Mouse (Mus musculus) midbrain, embryonic 14.5 days (tissue): Measurements from ENCODE around the gene Mapk12. TPM values are rescaled to one million over a fixed set of nuclear protein-coding genes. Genes with fewer than 3 reads are reported as not detected.

Experiments
- ATAC-seq: fragments of 200-750 bp; cut with Nextera tagmentation; 2 replicates; pipeline ENCODE4 v1.8.0; 2017; ENCODE audit warnings: moderate number of reproducible peaks, moderate library complexity; ENCODE audit not compliant: low FRiP score, low TSS enrichment
- DNase-seq: peaks from one replicate; pipeline ENCODE4 v3.0.0-alpha.2; 2015
- H3K27ac ChIP-seq: fragments of 300-500 bp; sonication (generic); replicated peaks from 2 replicates; pipeline ENCODE4 v1.5.1; 2014; ENCODE audit warnings: mild to moderate bottlenecking, low read depth, low read length, moderate library complexity
- H3K27me3 ChIP-seq: fragments of 300-500 bp; sonication (generic); 2 replicates; pipeline ENCODE4 v1.6.1; 2014; ENCODE audit warnings: low read length, control low read depth, mixed read lengths; ENCODE audit not compliant: control insufficient read depth, insufficient read depth
- H3K36me3 ChIP-seq: fragments of 300-500 bp; sonication (generic); 2 replicates; pipeline ENCODE4 v1.6.1; 2014; ENCODE audit warnings: low read length, control low read depth; ENCODE audit not compliant: control insufficient read depth, insufficient read depth
- H3K4me1 ChIP-seq: fragments of 300-500 bp; sonication (generic); 2 replicates; pipeline ENCODE4 v1.6.1; 2014; ENCODE audit warnings: mild to moderate bottlenecking, antibody characterized with exemption, low read length, control low read depth; ENCODE audit not compliant: control insufficient read depth, insufficient read depth
- H3K4me2 ChIP-seq: fragments of 300-500 bp; sonication (generic); 2 replicates; pipeline ENCODE4 v1.6.1; 2014; ENCODE audit warnings: mild to moderate bottlenecking, low read length, moderate library complexity
- H3K4me3 ChIP-seq: fragments of 300-500 bp; sonication (generic); replicated peaks from 2 replicates; pipeline ENCODE4 v1.5.1; 2014; ENCODE audit warnings: low read depth, low read length
- H3K9ac ChIP-seq: fragments of 300-500 bp; sonication (generic); replicated peaks from 2 replicates; pipeline ENCODE4 v1.6.1; 2014; ENCODE audit warnings: mild to moderate bottlenecking, low read length, moderate library complexity
- H3K9me3 ChIP-seq: fragments of 300-500 bp; sonication (generic); 2 replicates; pipeline ENCODE4 v1.6.1; 2016; ENCODE audit warnings: low read length, control low read depth, mixed read lengths; ENCODE audit not compliant: control insufficient read depth
- WGBS: fragments of 180-500 bp; shearing (Covaris S2); extraction: QIAGEN DNeasy Blood & Tissue Kit; methylation state at CpG from one replicate; pipeline ENCODE4 v1.1.7; 2014; 5-methylcytosine and 5-hydroxymethylcytosine counted together
- polyA plus RNA-seq: library from polyadenylated mRNA; unstranded; fragments of >200 nt; fragmentation: Nextera tagmentation; extraction: Ambion mirVana; gene quantifications from 2 replicates; pipeline ENCODE4 v1.2.1, GENCODE M21; 2014

Mapk12 gene
- polyA plus RNA-seq, 1 experiment from 2014 or later: 4.1 TPM

- peak overlapping the region; percentile 85 for H3K27ac ChIP-seq
- no peaks in the 10 kb centered on the region for H3K9me3 ChIP-seq
- no peaks in the 10 kb centered on the region for H3K27me3 ChIP-seq
- peak overlapping the region; percentile 70 for H3K9ac ChIP-seq
- DNase-seq (peak; percentile 71), ATAC-seq (no peak)
- peak overlapping the region; percentile 79 for H3K4me2 ChIP-seq
- peaks cover 34% of the 10 kb centered on the region for H3K36me3 ChIP-seq
- H3K4me1 ChIP-seq: peaks cover 34% of the 10 kb centered on the region
- peak overlapping the region; percentile 73 for H3K4me3 ChIP-seq
- 5% methylated on average over 16 of the region's 16 CpGs for WGBS
These were observed 6.5 kb upstream of the Mapk12 start for GRCm38 (mm10) chr15:89147024-89147423.

- Histone ChIP-seq H3K4me3 (peak overlapping the region; percentile 73), H3K9ac (peak overlapping the region; percentile 70), H3K9me3 (no peaks in the 10 kb centered on the region), H3K27ac (peak overlapping the region; percentile 85), H3K36me3 (peaks cover 34% of the 10 kb centered on the region), H3K27me3 (no peaks in the 10 kb centered on the region), H3K4me2 (peak overlapping the region; percentile 79), H3K4me1 (peaks cover 33% of the 10 kb centered on the region)
- WGBS: 1% methylated on average over 27 of the region's 27 CpGs
- no peak for ATAC-seq
- DNase-seq: peak; percentile 74
These were observed 6.0 kb upstream of the Mapk12 start for GRCm38 (mm10) chr15:89146537-89146936.

GRCm38 (mm10) chr15:89145813-89146350, 5.4 kb upstream of the Mapk12 start:
- no peaks in the 10 kb centered on the region for H3K27me3 ChIP-seq
- WGBS: 83% methylated on average over 24 of the region's 24 CpGs
- peak overlapping the region; percentile 79 for H3K4me2 ChIP-seq
- no peak overlapping the region; the same call in 1 of the 2 replicates for H3K9ac ChIP-seq
- DNase-seq: no peak
- ATAC-seq: no peak
- peaks cover 36% of the 10 kb centered on the region for H3K4me1 ChIP-seq
- H3K27ac ChIP-seq: no peak overlapping the region
- no peaks in the 10 kb centered on the region for H3K9me3 ChIP-seq
- peak overlapping the region; percentile 73 for H3K4me3 ChIP-seq
- H3K36me3 ChIP-seq: peaks cover 34% of the 10 kb centered on the region

- Histone ChIP-seq H3K36me3 (peaks cover 34% of the 10 kb centered on the region), H3K27ac (no peak overlapping the region), H3K4me1 (peaks cover 40% of the 10 kb centered on the region), H3K9ac (no peak overlapping the region), H3K9me3 (no peaks in the 10 kb centered on the region), H3K4me3 (no peak overlapping the region), H3K4me2 (no peak overlapping the region), H3K27me3 (no peaks in the 10 kb centered on the region)
- 94% methylated on average over 11 of the region's 11 CpGs for WGBS
- DNase-seq: no peak
- no peak for ATAC-seq
These were observed 4.5 kb upstream of the Mapk12 start for GRCm38 (mm10) chr15:89144965-89145364.

GRCm38 (mm10) chr15:89143134-89143533, 2.6 kb upstream of the Mapk12 start:
- Histone ChIP-seq H3K4me2 (no peak overlapping the region), H3K4me3 (no peak overlapping the region), H3K4me1 (peaks cover 36% of the 10 kb centered on the region), H3K9me3 (no peaks in the 10 kb centered on the region), H3K27me3 (no peaks in the 10 kb centered on the region), H3K9ac (no peak overlapping the region), H3K27ac (no peak overlapping the region), H3K36me3 (peaks cover 34% of the 10 kb centered on the region)
- DNase-seq: no peak
- ATAC-seq: no peak
- 79% methylated on average over 2 of the region's 2 CpGs for WGBS

- Histone ChIP-seq H3K9ac (no peak overlapping the region), H3K4me3 (no peak overlapping the region), H3K4me1 (peaks cover 24% of the 10 kb centered on the region), H3K27ac (no peak overlapping the region), H3K36me3 (peaks cover 34% of the 10 kb centered on the region), H3K9me3 (no peaks in the 10 kb centered on the region), H3K27me3 (no peaks in the 10 kb centered on the region), H3K4me2 (no peak overlapping the region)
- ATAC-seq: no peak
- DNase-seq: no peak
- WGBS: 80% methylated on average over 4 of the region's 4 CpGs
These were observed 1.4 kb upstream of the Mapk12 start for GRCm38 (mm10) chr15:89141905-89142304.

- DNase-seq (no peak), ATAC-seq (no peak)
- Histone ChIP-seq H3K4me2 (peak overlapping the region; percentile 98; the same call in 1 of the 2 replicates), H3K27me3 (no peaks in the 10 kb centered on the region), H3K27ac (no peak overlapping the region), H3K36me3 (peaks cover 34% of the 10 kb centered on the region), H3K9me3 (no peaks in the 10 kb centered on the region), H3K4me1 (peaks cover 19% of the 10 kb centered on the region), H3K4me3 (no peak overlapping the region), H3K9ac (no peak overlapping the region)
- WGBS: 35% methylated on average over 5 of the region's 5 CpGs
These were observed 940 bp upstream of the Mapk12 start for GRCm38 (mm10) chr15:89141443-89141842.

- H3K4me1 ChIP-seq: peaks cover 18% of the 10 kb centered on the region
- peak overlapping the region; percentile 58 for H3K9ac ChIP-seq
- ATAC-seq (peak; percentile 46; the same call in 1 of the 2 replicates), DNase-seq (peak; percentile 56)
- no peaks in the 10 kb centered on the region for H3K27me3 ChIP-seq
- no peaks in the 10 kb centered on the region for H3K9me3 ChIP-seq
- WGBS: under 1% methylated on average over 53 of the region's 53 CpGs
- peaks cover 27% of the 10 kb centered on the region for H3K36me3 ChIP-seq
- H3K4me2 ChIP-seq: peak overlapping the region; percentile 98
- H3K27ac ChIP-seq: no peak overlapping the region
- H3K4me3 ChIP-seq: peak overlapping the region; percentile 44
These were observed 350 bp downstream of the Mapk12 start for GRCm38 (mm10) chr15:89140048-89140658.

GRCm38 (mm10) chr15:89138531-89138930, 2.0 kb downstream of the Mapk12 start:
- Histone ChIP-seq H3K9ac (no peak overlapping the region), H3K9me3 (no peaks in the 10 kb centered on the region), H3K4me1 (peaks cover 18% of the 10 kb centered on the region), H3K27ac (no peak overlapping the region), H3K36me3 (peaks cover 12% of the 10 kb centered on the region), H3K4me2 (no peak overlapping the region), H3K4me3 (no peak overlapping the region), H3K27me3 (no peaks in the 10 kb centered on the region)
- no peak for ATAC-seq
- 93% methylated on average over 6 of the region's 6 CpGs for whole genome bisulfite sequencing
- no peak for DNase-seq
